Mouse (Mus musculus) lung, postnatal 0 days (tissue): ENCODE data around the gene Slc45a1. TPM values are rescaled to one million over a fixed set of nuclear protein-coding genes. Genes with fewer than 3 reads are reported as not detected.

Experiments
- ATAC-seq: fragments of 200-750 bp; cut with Nextera tagmentation; 2 replicates; pipeline ENCODE4 v1.8.0; 2017; ENCODE audit warnings: moderate library complexity
- DNase-seq: peaks from one replicate; pipeline ENCODE4 v3.0.0-alpha.2; 2016; ENCODE audit warnings: low spot score
- H3K27ac ChIP-seq: fragments of 300-500 bp; sonication (generic); 2 replicates; pipeline ENCODE4 v1.5.1; 2014; ENCODE audit warnings: antibody characterized with exemption, mild to moderate bottlenecking, low read length, mixed read lengths
- H3K27me3 ChIP-seq: fragments of 300-500 bp; sonication (generic); replicated peaks from 2 replicates; pipeline ENCODE4 v1.6.1; 2014; ENCODE audit warnings: low read length, mixed read lengths; ENCODE audit not compliant: insufficient read depth
- H3K36me3 ChIP-seq: fragments of 300-500 bp; sonication (generic); 2 replicates; pipeline ENCODE4 v1.6.1; 2014; ENCODE audit warnings: low read length, mixed read lengths; ENCODE audit not compliant: insufficient read depth
- H3K4me1 ChIP-seq: fragments of 300-500 bp; sonication (generic); 2 replicates; pipeline ENCODE4 v1.6.1; 2014; ENCODE audit warnings: antibody characterized with exemption, low read depth, low read length, mixed read lengths; ENCODE audit not compliant: insufficient read depth
- H3K4me2 ChIP-seq: fragments of 300-500 bp; sonication (generic); replicated peaks from 2 replicates; pipeline ENCODE4 v1.6.1; 2014; ENCODE audit warnings: low read depth, mild to moderate bottlenecking, low read length, moderate library complexity, mixed read lengths
- H3K4me3 ChIP-seq: fragments of 300-500 bp; sonication (generic); 2 replicates; pipeline ENCODE4 v1.5.1; 2014; ENCODE audit warnings: low read depth, low read length
- H3K9ac ChIP-seq: fragments of 300-500 bp; sonication (generic); replicated peaks from 2 replicates; pipeline ENCODE4 v1.6.1; 2014; ENCODE audit warnings: low read depth, mild to moderate bottlenecking
- H3K9me3 ChIP-seq: fragments of 300-500 bp; sonication (generic); 2 replicates; pipeline ENCODE4 v1.6.1; 2016; ENCODE audit warnings: low read length, mixed read lengths
- CTCF ChIP-seq: IDR thresholded peaks from 2 replicates; pipeline ENCODE4 v1.5.1; 2016; ENCODE audit warnings: antibody characterized with exemption, mild to moderate bottlenecking
- EP300 ChIP-seq: IDR thresholded peaks from 2 replicates; pipeline ENCODE4 v1.6.1; 2016; ENCODE audit warnings: antibody characterized with exemption, mild to moderate bottlenecking, control low read depth
- WGBS: fragments of 180-500 bp; shearing (Covaris S2); extraction: QIAGEN DNeasy Blood & Tissue Kit; methylation state at CpG from one replicate; pipeline ENCODE4 v1.1.7; 2014; 5-methylcytosine and 5-hydroxymethylcytosine counted together
- polyA plus RNA-seq: library from polyadenylated mRNA; unstranded; fragments of >200 nt; fragmentation: Nextera tagmentation; extraction: Ambion mirVana; gene quantifications from 2 replicates; pipeline ENCODE4 v1.2.1, GENCODE M21; 2015

Slc45a1 gene
- polyA plus RNA-seq, 1 experiment from 2014 or later = 0.04 TPM

DNA sequence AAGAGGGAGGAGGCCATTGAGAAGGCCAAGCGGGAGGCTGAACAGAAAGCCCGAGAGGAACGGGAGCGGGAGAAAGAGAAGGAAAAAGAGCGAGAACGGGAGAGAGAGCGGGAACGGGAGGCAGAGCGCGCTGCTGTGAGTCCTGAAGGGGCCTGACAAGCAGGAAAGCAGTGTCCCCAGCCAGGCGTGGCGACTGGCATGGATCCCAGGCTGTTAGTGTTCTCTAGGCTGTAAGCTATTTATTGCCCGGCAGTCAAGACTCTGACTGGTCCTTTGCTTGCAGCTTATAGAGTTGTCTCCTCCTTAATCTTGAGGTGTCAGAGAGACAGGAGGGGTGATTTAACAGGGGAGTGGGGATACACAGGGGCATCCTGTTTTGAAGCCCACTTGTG is 35.9 kb downstream of the Slc45a1 start:
- Histone ChIP-seq H3K4me1 (no peaks in the 10 kb centered on the region), H3K27me3 (no peaks in the 10 kb centered on the region), H3K36me3 (peaks cover 65% of the 10 kb centered on the region), H3K4me2 (no peak overlapping the region), H3K9me3 (no peaks in the 10 kb centered on the region), H3K27ac (no peak overlapping the region), H3K4me3 (no peak overlapping the region), H3K9ac (no peak overlapping the region)
- DNase-seq = peak; percentile 54
- no peak for TF ChIP-seq EP300
- no peak for TF ChIP-seq CTCF
- 55% methylated on average over 13 of the region's 13 CpGs for WGBS
- peak; percentile 45; the same call in 1 of the 2 replicates for ATAC-seq

DNA sequence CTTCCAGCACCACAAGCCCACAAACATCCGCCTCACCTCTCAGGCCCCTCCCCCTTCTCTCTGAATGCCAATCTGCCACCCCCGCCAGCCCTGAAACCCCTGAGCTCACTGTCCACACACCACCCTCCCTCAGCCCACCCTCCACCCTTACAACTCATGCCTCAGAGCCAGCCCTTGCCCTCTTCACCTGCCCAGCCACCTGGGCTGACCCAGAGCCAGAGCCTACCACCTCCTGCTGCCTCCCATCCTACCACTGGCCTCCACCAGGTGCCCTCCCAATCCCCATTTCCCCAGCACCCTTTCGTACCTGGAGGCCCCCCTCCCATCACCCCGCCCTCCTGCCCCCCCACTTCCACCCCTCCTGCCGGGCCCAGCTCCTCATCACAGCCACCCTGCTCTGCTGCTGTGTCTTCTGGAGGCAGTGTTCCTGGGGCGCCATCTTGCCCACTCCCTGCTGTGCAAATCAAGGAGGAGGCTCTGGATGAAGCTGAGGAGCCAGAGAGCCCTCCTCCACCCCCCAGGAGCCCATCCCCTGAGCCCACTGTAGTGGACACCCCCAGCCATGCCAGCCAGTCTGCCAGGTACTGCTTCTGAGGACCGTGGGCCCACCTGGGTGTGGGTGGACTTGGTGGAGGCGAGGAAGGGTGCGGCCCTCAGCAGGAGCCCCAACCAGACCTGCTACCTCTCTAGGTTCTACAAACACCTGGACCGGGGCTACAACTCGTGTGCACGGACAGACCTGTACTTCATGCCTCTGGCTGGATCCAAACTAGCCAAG is 36.5 kb downstream of the Slc45a1 start:
- Histone ChIP-seq H3K9me3 (no peaks in the 10 kb centered on the region), H3K4me3 (no peak overlapping the region), H3K4me2 (no peak overlapping the region), H3K4me1 (no peaks in the 10 kb centered on the region), H3K36me3 (peaks cover 70% of the 10 kb centered on the region), H3K27me3 (no peaks in the 10 kb centered on the region), H3K9ac (no peak overlapping the region), H3K27ac (no peak overlapping the region)
- WGBS = 87% methylated on average over 12 of the region's 12 CpGs
- TF ChIP-seq CTCF = no peak
- TF ChIP-seq EP300 = no peak
- DNase-seq (no peak), ATAC-seq (peak; percentile 10; the same call in 1 of the 2 replicates)

DNA sequence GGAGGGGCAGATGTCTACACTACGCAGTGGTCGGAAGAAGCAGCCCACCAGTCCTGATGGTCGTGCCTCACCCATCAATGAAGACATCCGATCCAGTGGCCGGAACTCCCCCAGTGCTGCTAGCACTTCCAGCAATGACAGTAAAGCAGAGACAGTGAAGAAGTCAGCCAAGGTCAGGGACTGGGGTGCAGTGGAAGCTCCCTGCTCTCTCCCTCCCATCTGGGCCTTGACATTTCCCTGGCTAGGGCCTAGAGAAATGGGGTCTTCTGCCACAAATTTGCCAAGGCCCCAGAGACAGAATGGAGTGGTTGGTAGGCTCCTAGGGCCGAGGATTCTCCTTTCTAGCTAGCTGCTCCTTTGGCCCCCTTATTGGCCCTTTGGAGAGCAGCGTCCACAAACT is 38.3 kb downstream of the Slc45a1 start:
- TF ChIP-seq CTCF = no peak
- TF ChIP-seq EP300 = no peak
- Histone ChIP-seq H3K4me1 (no peaks in the 10 kb centered on the region), H3K9ac (no peak overlapping the region), H3K36me3 (peaks cover 65% of the 10 kb centered on the region), H3K4me2 (no peak overlapping the region), H3K27ac (no peak overlapping the region), H3K9me3 (no peaks in the 10 kb centered on the region), H3K4me3 (no peak overlapping the region), H3K27me3 (no peaks in the 10 kb centered on the region)
- no peak for DNase-seq
- WGBS = 81% methylated on average over 7 of the region's 7 CpGs
- ATAC-seq = no peak

DNA sequence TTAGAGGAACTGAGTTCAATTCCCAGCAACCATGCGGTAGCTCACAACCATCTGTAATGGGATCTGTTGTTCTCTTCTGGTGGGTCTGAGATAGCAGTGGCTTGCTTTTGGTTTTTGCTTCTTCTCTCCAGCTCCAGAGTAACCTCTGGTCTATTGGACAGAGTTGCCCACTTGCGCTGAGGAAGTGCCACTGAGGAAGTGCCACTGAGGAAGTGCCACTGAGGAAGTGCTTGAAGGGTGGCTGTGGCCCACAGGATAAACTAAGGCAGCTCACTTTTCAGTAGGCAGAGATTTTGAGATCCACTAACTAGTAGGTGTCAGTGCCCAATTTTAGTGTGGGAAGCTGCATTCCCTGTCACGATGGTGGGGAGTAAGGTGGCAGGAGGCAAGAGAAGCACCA is 43.3 kb downstream of the Slc45a1 start:
- Histone ChIP-seq H3K4me2 (no peak overlapping the region), H3K4me3 (no peak overlapping the region), H3K4me1 (no peaks in the 10 kb centered on the region; the same call in 1 of the 2 replicates), H3K9ac (no peak overlapping the region), H3K27ac (no peak overlapping the region), H3K36me3 (peaks cover 24% of the 10 kb centered on the region), H3K9me3 (no peaks in the 10 kb centered on the region), H3K27me3 (no peaks in the 10 kb centered on the region)
- DNase-seq (no peak), ATAC-seq (no peak)
- WGBS = 95% methylated on average over 3 of the region's 3 CpGs
- TF ChIP-seq CTCF = no peak
- TF ChIP-seq EP300 = no peak

DNA sequence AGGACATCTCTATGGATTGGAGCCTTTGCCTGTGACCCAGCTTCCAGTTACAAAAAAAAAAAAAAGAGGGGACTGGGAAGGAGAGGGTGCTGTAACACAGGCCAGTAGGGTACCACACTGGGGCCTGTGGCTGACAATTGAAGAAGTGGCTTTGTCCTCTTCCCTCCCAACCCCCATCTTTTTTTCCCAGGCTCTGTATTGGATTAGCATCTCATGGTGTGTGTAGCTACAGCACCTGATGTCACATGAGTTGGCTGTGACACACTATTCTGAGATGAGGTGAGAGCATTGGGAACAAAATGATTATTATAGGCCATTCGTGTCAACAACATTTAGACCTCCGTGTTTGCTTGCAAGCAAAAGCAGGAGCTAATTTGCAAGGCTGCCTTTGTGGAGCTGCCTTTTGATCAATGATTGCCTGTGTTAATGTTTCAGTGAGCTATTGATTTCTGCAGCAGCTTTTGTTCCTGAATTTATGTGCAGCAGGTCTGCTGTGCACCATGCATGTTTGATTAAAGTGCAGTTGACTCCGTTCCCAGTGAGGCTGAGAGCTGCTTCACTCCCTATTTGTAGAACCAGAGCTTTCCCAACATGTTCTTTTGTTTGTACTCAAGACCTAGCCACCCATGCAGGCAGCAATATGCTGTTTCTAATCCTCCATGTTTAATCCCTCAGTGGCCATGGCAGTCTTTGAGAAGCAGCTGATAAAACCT is 45.4 kb downstream of the Slc45a1 start:
- 64% methylated on average over 3 of the region's 3 CpGs for WGBS
- Histone ChIP-seq H3K4me2 (no peak overlapping the region), H3K27me3 (no peaks in the 10 kb centered on the region), H3K9ac (no peak overlapping the region), H3K27ac (peak overlapping the region; percentile 15; the same call in 1 of the 2 replicates), H3K36me3 (0 out of 2 replicates have a peak, but pooled peaks cover 7% of the 10 kb centered on the region), H3K4me1 (no peaks in the 10 kb centered on the region; the same call in 1 of the 2 replicates), H3K9me3 (no peaks in the 10 kb centered on the region), H3K4me3 (no peak overlapping the region)
- ATAC-seq = no peak
- DNase-seq = no peak
- TF ChIP-seq EP300 (no peak), CTCF (no peak)

DNA sequence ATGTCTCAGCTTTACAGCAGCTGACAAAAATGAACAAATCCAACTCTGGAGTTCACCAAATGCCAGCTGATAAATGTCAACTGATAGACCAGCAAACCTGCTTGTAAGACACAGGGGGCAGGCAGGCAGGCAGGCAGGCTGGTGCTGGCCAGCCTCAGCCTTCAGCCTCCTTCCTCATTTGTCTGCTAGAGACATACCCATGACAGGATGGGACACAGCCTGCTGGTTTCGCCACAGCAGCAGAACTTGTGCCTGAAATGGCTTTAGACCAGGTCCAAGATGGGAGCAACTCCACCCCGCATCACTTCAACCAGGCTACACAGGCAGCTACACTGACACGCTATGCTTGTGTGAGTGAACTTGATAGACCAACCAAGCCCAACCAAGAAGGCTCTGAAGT is 46.2 kb downstream of the Slc45a1 start:
- H3K27me3 ChIP-seq = no peaks in the 10 kb centered on the region
- TF ChIP-seq EP300 = no peak
- TF ChIP-seq CTCF = no peak
- H3K4me1 ChIP-seq = no peaks in the 10 kb centered on the region; the same call in 1 of the 2 replicates
- ATAC-seq = no peak
- H3K9ac ChIP-seq = no peak overlapping the region
- 0 out of 2 replicates have a peak, but pooled peaks cover 5% of the 10 kb centered on the region for H3K36me3 ChIP-seq
- H3K4me2 ChIP-seq = no peak overlapping the region
- DNase-seq = no peak
- no peak overlapping the region for H3K4me3 ChIP-seq
- H3K27ac ChIP-seq = 0 out of 2 replicates have a peak overlapping the region, but pooled peaks have one; percentile 5
- no peaks in the 10 kb centered on the region for H3K9me3 ChIP-seq
- WGBS = 86% methylated on average over 3 of the region's 3 CpGs
